Mouse (Mus musculus): ENCODE data around the gene Notch2. TPM values are rescaled to one million over a fixed set of nuclear protein-coding genes. Genes with fewer than 3 reads are reported as not detected.

Gene Notch2
- total RNA-seq, 2 experiments from 2014 or later, result 11.1 to 11.5 TPM

DNA sequence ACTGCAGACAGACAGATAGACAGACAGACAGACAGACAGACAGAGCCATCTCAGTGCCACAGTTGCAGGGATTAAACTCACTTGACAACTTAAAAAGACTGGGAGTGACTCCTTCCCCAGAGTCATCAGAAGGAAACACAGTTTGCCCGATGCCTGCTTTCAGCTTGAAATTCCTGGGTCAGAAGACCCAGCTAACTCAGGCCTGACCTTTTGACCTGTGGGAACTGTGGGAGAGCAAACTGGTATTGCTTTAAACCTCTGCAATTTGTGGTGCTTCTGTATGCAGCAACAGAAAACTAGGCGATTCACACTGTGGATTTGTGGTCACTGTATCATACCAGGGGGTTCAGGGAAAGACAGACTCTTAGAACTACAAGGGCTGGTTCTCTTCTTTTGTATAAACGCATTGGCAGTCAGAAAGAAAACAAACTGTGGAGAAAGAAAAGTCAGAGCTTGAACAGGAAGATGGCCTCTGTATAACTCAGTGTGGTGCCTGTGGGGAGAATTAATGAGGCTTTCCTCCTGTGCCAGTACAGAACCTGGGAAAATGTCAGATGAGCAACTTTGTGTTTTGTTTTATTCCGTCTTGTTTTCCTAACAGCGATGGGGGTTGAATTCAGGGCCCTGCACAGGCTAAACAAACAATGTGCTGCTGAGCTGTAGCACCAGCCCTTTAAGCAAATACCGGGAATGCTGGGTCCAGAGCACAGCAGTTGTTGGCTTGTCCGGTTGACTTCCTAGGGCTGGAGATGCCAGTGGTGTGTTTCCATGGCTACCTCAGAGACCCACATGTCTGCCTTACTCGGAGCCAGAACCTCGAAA, 184.6 kb downstream of the Notch2 start:
- ATAC-seq (replicated peaks; ENCODE audit: low FRiP score, poor library complexity, severe bottlenecking), result no peak

DNA sequence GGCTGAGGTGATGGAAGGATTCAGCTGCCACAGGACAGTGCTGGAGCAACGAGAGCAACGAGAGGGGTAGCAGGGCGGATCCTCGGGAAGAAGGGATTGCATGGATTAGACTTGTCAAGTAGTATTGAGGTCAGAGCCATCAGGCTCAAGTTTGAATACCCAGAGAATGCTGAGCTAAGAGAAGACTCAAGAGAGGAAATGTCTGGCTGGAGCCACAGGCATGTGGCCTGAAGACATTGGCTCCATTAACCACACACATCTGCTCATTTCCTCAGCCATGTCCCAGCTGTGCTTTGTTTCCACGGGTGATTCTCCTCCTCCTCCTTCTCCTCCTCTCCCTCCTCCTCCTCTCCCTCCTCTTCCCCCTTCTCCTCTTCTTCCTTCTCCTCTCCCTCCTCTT, 186.4 kb downstream of the Notch2 start:
- no peak for ATAC-seq (replicated peaks; ENCODE audit: low FRiP score, poor library complexity, severe bottlenecking)

Other genes with a start within 250 kb of the Notch2 start
- 1.0 and 2.9 TPM in 2 replicates for gene Pde4dip, start 124.8 kb upstream of the Notch2 start, total RNA-seq (2015; ENCODE audit: low replicate concordance)
- gene Pde4dip, start 124.8 kb upstream of the Notch2 start, total RNA-seq (2017; ENCODE audit: low replicate concordance), result 1.4 and 4.6 TPM in 2 replicates
- gene Sec22b, start 112.3 kb upstream of the Notch2 start, total RNA-seq (2015; ENCODE audit: low replicate concordance), result 25.1 and 26.5 TPM in 2 replicates
- 13.8 and 15.6 TPM in 2 replicates for gene Sec22b, start 112.3 kb upstream of the Notch2 start, total RNA-seq (2017; ENCODE audit: low replicate concordance)
- gene Adam30, start 147.1 kb downstream of the Notch2 start, total RNA-seq (2015; ENCODE audit: low replicate concordance), result not detected in 2 replicates
- 0.09 TPM in 1 of 2 replicates, not detected in the other for gene Adam30, start 147.1 kb downstream of the Notch2 start, total RNA-seq (2017; ENCODE audit: low replicate concordance)
- not detected in 2 replicates for gene Reg4, start 208.6 kb downstream of the Notch2 start, total RNA-seq (2015; ENCODE audit: low replicate concordance)
- not detected in 2 replicates for gene Reg4, start 208.6 kb downstream of the Notch2 start, total RNA-seq (2017; ENCODE audit: low replicate concordance)